Mouse (Mus musculus) midbrain, embryonic 14.5 days (tissue): ENCODE measurements around the gene Anks3. TPM values are rescaled to one million over a fixed set of nuclear protein-coding genes. Genes with fewer than 3 reads are reported as not detected.

Experiments
- polyA plus RNA-seq: library from polyadenylated mRNA; unstranded; fragments of >200 nt; fragmentation: Nextera tagmentation; extraction: Ambion mirVana; gene quantifications from 2 replicates; pipeline ENCODE4 v1.2.1, GENCODE M21; 2014

The Anks3 gene
- polyA plus RNA-seq, 1 experiment from 2014 or later: 70.6 TPM

Other genes starting within 250 kb of the Anks3 start
- 80.9 and 91.4 TPM in 2 replicates for gene Nmral1, start 244.8 kb downstream of the Anks3 start, polyA plus RNA-seq
- gene Hmox2, start 237.8 kb downstream of the Anks3 start, polyA plus RNA-seq: 91.6 and 96.4 TPM in 2 replicates
- gene Cdip1, start 173.9 kb downstream of the Anks3 start, polyA plus RNA-seq: 98.1 and 103 TPM in 2 replicates
- gene 4930562C15Rik, start 128.8 kb downstream of the Anks3 start, polyA plus RNA-seq: 0.42 and 0.61 TPM in 2 replicates
- gene Ubald1, start 83.9 kb downstream of the Anks3 start, polyA plus RNA-seq: 49.4 and 53.2 TPM in 2 replicates
- gene Mgrn1, start 78.0 kb downstream of the Anks3 start, polyA plus RNA-seq: 117 and 123 TPM in 2 replicates
- gene Nudt16l1, start 25.4 kb downstream of the Anks3 start, polyA plus RNA-seq: 116 and 122 TPM in 2 replicates
- gene Sept12, start 33.6 kb upstream of the Anks3 start, polyA plus RNA-seq: not detected in 2 replicates
- gene Smim22, start 43.1 kb upstream of the Anks3 start, polyA plus RNA-seq: not detected in 2 replicates
- 132 and 161 TPM in 2 replicates for gene Rogdi, start 49.3 kb upstream of the Anks3 start, polyA plus RNA-seq
- 123 and 147 TPM in 2 replicates for gene Glyr1, start 85.7 kb upstream of the Anks3 start, polyA plus RNA-seq
- 15.7 and 19.8 TPM in 2 replicates for gene Ubn1, start 85.9 kb upstream of the Anks3 start, polyA plus RNA-seq
- gene Ppl, start 168.2 kb upstream of the Anks3 start, polyA plus RNA-seq: 0.04 and 0.20 TPM in 2 replicates
- gene Sec14l5, start 182.9 kb upstream of the Anks3 start, polyA plus RNA-seq: 0.54 and 1.0 TPM in 2 replicates
- 8.7 and 9.3 TPM in 2 replicates for gene Nagpa, start 239.8 kb upstream of the Anks3 start, polyA plus RNA-seq